ENCODE assay signal across 22 mouse cellular contexts in the genomic region with DNA sequence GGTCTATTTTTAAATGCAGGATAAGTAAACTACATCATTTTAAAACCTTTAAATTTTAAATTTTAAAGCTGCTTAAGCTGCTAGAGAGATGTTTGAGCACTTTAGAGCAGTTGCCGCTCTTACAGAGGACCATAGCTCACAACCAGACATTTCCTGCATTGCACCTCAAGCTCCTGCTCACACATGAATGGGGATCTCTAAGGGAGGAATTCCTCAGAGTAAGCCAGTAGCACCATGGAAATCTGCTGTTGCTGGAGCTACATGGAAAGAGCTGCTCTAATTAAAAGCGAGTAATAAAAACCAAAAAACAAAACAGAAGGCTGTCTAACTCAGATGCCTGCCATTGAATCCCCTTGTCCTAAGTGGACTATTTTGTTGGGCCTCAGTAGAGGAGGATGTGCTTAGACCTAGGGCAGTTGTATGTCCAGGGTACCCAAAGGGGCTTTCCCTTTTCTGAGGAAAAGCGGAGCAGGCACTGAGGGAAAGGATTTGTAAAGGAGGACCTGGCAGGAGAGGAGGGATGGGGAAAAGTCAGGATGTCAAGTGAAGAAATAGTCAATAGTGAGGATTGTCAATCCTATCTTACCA. TPM values are rescaled to one million over a fixed set of nuclear protein-coding genes. Genes with fewer than 3 reads are reported as not detected.
DNase-seq lines count a peak whose midpoint lies in the region; ATAC-seq lines count a peak whose summit lies in the region.
"Had no signal": no experiment of that assay in that cellular context is flagged by ENCODE, and none has a peak within 500 bp of the region (broad histone marks: within the 10 kb centered on the region; RNA-seq: fewer than 3 reads in every experiment).

No protein-coding gene starts in this region.

- no peak overlapping the region for H3K4me3 ChIP-seq in forebrain, embryonic 15.5 days
- H3K4me3 ChIP-seq in forebrain, embryonic 16.5 days (replicated peaks; ENCODE audit: low read length), result no peak overlapping the region
- H3K4me3 ChIP-seq in hindbrain, embryonic 15.5 days, result no peak overlapping the region
- H3K4me3 ChIP-seq in hindbrain, embryonic 12.5 days, result no peak overlapping the region
- H3K4me3 ChIP-seq in neural tube, embryonic 13.5 days, result no peak overlapping the region
- H3K4me3 ChIP-seq in neural tube, embryonic 15.5 days (replicated peaks), result no peak overlapping the region
- H3K4me3 ChIP-seq: embryonic facial prominence, embryonic 13.5 days; heart, embryonic 10.5 days; heart, embryonic 15.5 days; intestine, embryonic 15.5 days had no signal

- H3K27ac ChIP-seq in forebrain, embryonic 15.5 days (replicated peaks), result no peak overlapping the region
- no peak overlapping the region for H3K27ac ChIP-seq in forebrain, embryonic 16.5 days (ENCODE audit: low read length)
- H3K27ac ChIP-seq in hindbrain, embryonic 15.5 days (replicated peaks), result 0 out of 2 replicates have a peak overlapping the region, but pooled peaks have one; percentile 18
- no peak overlapping the region for H3K27ac ChIP-seq in hindbrain, embryonic 12.5 days
- H3K27ac ChIP-seq in neural tube, embryonic 13.5 days (replicated peaks), result peak overlapping the region; percentile 33; the same call in 1 of the 2 replicates
- H3K27ac ChIP-seq in neural tube, embryonic 15.5 days (replicated peaks), result peak overlapping the region; percentile 48; the same call in 1 of the 2 replicates
- H3K27ac ChIP-seq: embryonic facial prominence, embryonic 13.5 days; heart, embryonic 10.5 days; heart, embryonic 15.5 days; intestine, embryonic 15.5 days had no signal

- no peaks in the 10 kb centered on the region for H3K27me3 ChIP-seq in forebrain, embryonic 15.5 days
- H3K27me3 ChIP-seq in forebrain, embryonic 16.5 days (replicated peaks; ENCODE audit: control insufficient read depth, insufficient read depth, low read length), result no peaks in the 10 kb centered on the region
- H3K27me3 ChIP-seq in hindbrain, embryonic 15.5 days, result no peaks in the 10 kb centered on the region
- no peaks in the 10 kb centered on the region for H3K27me3 ChIP-seq in hindbrain, embryonic 12.5 days
- H3K27me3 ChIP-seq in neural tube, embryonic 13.5 days, result no peaks in the 10 kb centered on the region
- no peaks in the 10 kb centered on the region for H3K27me3 ChIP-seq in neural tube, embryonic 15.5 days (replicated peaks)
- H3K27me3 ChIP-seq: CH12.LX; embryonic facial prominence, embryonic 13.5 days; heart, embryonic 15.5 days; intestine, embryonic 15.5 days; Patski had no signal

- H3K4me1 ChIP-seq in forebrain, embryonic 15.5 days, result no peaks in the 10 kb centered on the region
- H3K4me1 ChIP-seq in forebrain, embryonic 16.5 days (replicated peaks; ENCODE audit: control insufficient read depth, insufficient read depth, low read length), result no peaks in the 10 kb centered on the region
- no peaks in the 10 kb centered on the region for H3K4me1 ChIP-seq in hindbrain, embryonic 15.5 days (replicated peaks)
- H3K4me1 ChIP-seq in hindbrain, embryonic 12.5 days, result no peaks in the 10 kb centered on the region
- H3K4me1 ChIP-seq in neural tube, embryonic 13.5 days (replicated peaks), result no peaks in the 10 kb centered on the region; the same call in 1 of the 2 replicates
- H3K4me1 ChIP-seq in neural tube, embryonic 15.5 days, result no peaks in the 10 kb centered on the region
- H3K4me1 ChIP-seq: embryonic facial prominence, embryonic 13.5 days; heart, embryonic 10.5 days; heart, embryonic 15.5 days; intestine, embryonic 15.5 days had no signal

- DNase-seq in neural tube, embryonic 10.5 days (ENCODE audit: extremely low spot score, low spot score), result no peak
- no peak for DNase-seq in kidney, postnatal 36 days
- DNase-seq: adrenal gland, postnatal 14 days; cerebellum, adult 18-20 months; cerebellum, adult 9-11 months; cerebellum, postnatal 36 days; gastrocnemius, postnatal 10 days; heart, adult 18-20 months; kidney, adult 18-20 months had no signal

- H3K9me3 ChIP-seq in forebrain, embryonic 15.5 days, result no peaks in the 10 kb centered on the region
- no peaks in the 10 kb centered on the region for H3K9me3 ChIP-seq in forebrain, embryonic 16.5 days (ENCODE audit: control insufficient read depth, low read length)
- no peaks in the 10 kb centered on the region for H3K9me3 ChIP-seq in hindbrain, embryonic 15.5 days
- H3K9me3 ChIP-seq in hindbrain, embryonic 12.5 days (replicated peaks), result no peaks in the 10 kb centered on the region
- H3K9me3 ChIP-seq in neural tube, embryonic 13.5 days, result no peaks in the 10 kb centered on the region
- no peaks in the 10 kb centered on the region for H3K9me3 ChIP-seq in neural tube, embryonic 15.5 days (replicated peaks)
- H3K9me3 ChIP-seq: embryonic facial prominence, embryonic 13.5 days; heart, embryonic 10.5 days; heart, embryonic 15.5 days; intestine, embryonic 15.5 days had no signal

- H3K4me2 ChIP-seq in forebrain, embryonic 15.5 days (replicated peaks), result no peak overlapping the region
- no peak overlapping the region for H3K4me2 ChIP-seq in forebrain, embryonic 16.5 days (ENCODE audit: low read length)
- no peak overlapping the region for H3K4me2 ChIP-seq in hindbrain, embryonic 15.5 days
- no peak overlapping the region for H3K4me2 ChIP-seq in hindbrain, embryonic 12.5 days (replicated peaks)
- H3K4me2 ChIP-seq in neural tube, embryonic 13.5 days, result no peak overlapping the region
- H3K4me2 ChIP-seq in neural tube, embryonic 15.5 days, result no peak overlapping the region
- H3K4me2 ChIP-seq: embryonic facial prominence, embryonic 13.5 days; heart, embryonic 15.5 days; intestine, embryonic 15.5 days had no signal

- ATAC-seq in forebrain, embryonic 15.5 days (replicated peaks), result 0 out of 2 replicates have a peak, but pooled peaks have one; percentile 48
- ATAC-seq in forebrain, embryonic 16.5 days, result no peak
- peak; percentile 59; the same call in 1 of the 2 replicates for ATAC-seq in hindbrain, embryonic 15.5 days (ENCODE audit: low FRiP score, low read depth)
- ATAC-seq in hindbrain, embryonic 12.5 days (ENCODE audit: low FRiP score), result no peak
- ATAC-seq in neural tube, embryonic 13.5 days (ENCODE audit: low read depth), result peak; percentile 82
- ATAC-seq in neural tube, embryonic 15.5 days (ENCODE audit: low FRiP score), result peak; percentile 63; the same call in 1 of the 2 replicates
- ATAC-seq: activated CD4-positive, CD25-positive, alpha-beta regulatory T cell, adult 4 months; intestine, embryonic 15.5 days; Patski had no signal

- 77% methylated on average over 3 of the region's 3 CpGs for WGBS in forebrain, embryonic 15.5 days
- 65% methylated on average over 3 of the region's 3 CpGs for WGBS in forebrain, embryonic 16.5 days
- WGBS in hindbrain, embryonic 15.5 days, result 74% methylated on average over 3 of the region's 3 CpGs
- WGBS in hindbrain, embryonic 12.5 days, result 87% methylated on average over 3 of the region's 3 CpGs
- 67% methylated on average over 3 of the region's 3 CpGs for WGBS in neural tube, embryonic 13.5 days
- 62% methylated on average over 3 of the region's 3 CpGs for WGBS in neural tube, embryonic 15.5 days

- no peak overlapping the region for H3K9ac ChIP-seq in forebrain, embryonic 15.5 days (replicated peaks)
- no peak overlapping the region for H3K9ac ChIP-seq in forebrain, embryonic 16.5 days (replicated peaks; ENCODE audit: low read depth, low read length)
- H3K9ac ChIP-seq in hindbrain, embryonic 15.5 days, result no peak overlapping the region
- H3K9ac ChIP-seq in hindbrain, embryonic 12.5 days, result no peak overlapping the region
- H3K9ac ChIP-seq in neural tube, embryonic 13.5 days, result no peak overlapping the region
- no peak overlapping the region for H3K9ac ChIP-seq in neural tube, embryonic 15.5 days (replicated peaks)
- H3K9ac ChIP-seq: embryonic facial prominence, embryonic 13.5 days; heart, embryonic 15.5 days; intestine, embryonic 15.5 days had no signal

- H3K36me3 ChIP-seq in forebrain, embryonic 15.5 days, result peaks cover 67% of the 10 kb centered on the region
- H3K36me3 ChIP-seq in forebrain, embryonic 16.5 days (ENCODE audit: control insufficient read depth, insufficient read depth), result peaks cover 27% of the 10 kb centered on the region
- H3K36me3 ChIP-seq in hindbrain, embryonic 15.5 days, result peaks cover 69% of the 10 kb centered on the region
- peaks cover 63% of the 10 kb centered on the region for H3K36me3 ChIP-seq in hindbrain, embryonic 12.5 days
- H3K36me3 ChIP-seq in neural tube, embryonic 13.5 days, result peaks cover 74% of the 10 kb centered on the region
- H3K36me3 ChIP-seq in neural tube, embryonic 15.5 days, result peaks cover 70% of the 10 kb centered on the region

RNA-seq across cellular contexts. Expression of a gene that starts 49.1 kb away (rescaled TPM):
- polyA plus RNA-seq in forebrain, embryonic 15.5 days (2015; fragmentation: Nextera tagmentation; extraction: Ambion mirVana), result 126 and 127 TPM in 2 replicates
- 127 and 136 TPM in 2 replicates for polyA plus RNA-seq in forebrain, embryonic 16.5 days (2015; fragmentation: Nextera tagmentation; extraction: Ambion mirVana)
- 103 and 109 TPM in 2 replicates for polyA plus RNA-seq in hindbrain, embryonic 15.5 days (2015; fragmentation: Nextera tagmentation; extraction: Ambion mirVana)
- 151 and 159 TPM in 2 replicates for polyA plus RNA-seq in hindbrain, embryonic 12.5 days (2016; fragmentation: Nextera tagmentation; extraction: Ambion mirVana)
- 117 and 130 TPM in 2 replicates for polyA plus RNA-seq in neural tube, embryonic 13.5 days (2015; fragmentation: Nextera tagmentation; extraction: Ambion mirVana)
- polyA plus RNA-seq in neural tube, embryonic 15.5 days (2015; fragmentation: Nextera tagmentation; extraction: Ambion mirVana), result 96.3 and 105 TPM in 2 replicates

RNA-seq across cellular contexts. Expression of a gene that starts 58.6 kb away (rescaled TPM):
- polyA plus RNA-seq in forebrain, embryonic 15.5 days (2015; fragmentation: Nextera tagmentation; extraction: Ambion mirVana), result 5.0 and 6.7 TPM in 2 replicates
- 5.4 and 5.5 TPM in 2 replicates for polyA plus RNA-seq in forebrain, embryonic 16.5 days (2015; fragmentation: Nextera tagmentation; extraction: Ambion mirVana)
- polyA plus RNA-seq in hindbrain, embryonic 15.5 days (2015; fragmentation: Nextera tagmentation; extraction: Ambion mirVana), result 4.1 and 5.9 TPM in 2 replicates
- polyA plus RNA-seq in hindbrain, embryonic 12.5 days (2016; fragmentation: Nextera tagmentation; extraction: Ambion mirVana), result 7.2 and 7.4 TPM in 2 replicates
- 4.5 and 5.3 TPM in 2 replicates for polyA plus RNA-seq in neural tube, embryonic 13.5 days (2015; fragmentation: Nextera tagmentation; extraction: Ambion mirVana)
- polyA plus RNA-seq in neural tube, embryonic 15.5 days (2015; fragmentation: Nextera tagmentation; extraction: Ambion mirVana), result 3.4 and 4.6 TPM in 2 replicates

Comparison
In these comparisons a context has a peak if more than half of its experiments do, and no peak if none do; other contexts are left out.
1. ATAC-seq: peak in forebrain, embryonic 15.5 days (single experiment), hindbrain, embryonic 15.5 days (single experiment), neural tube, embryonic 13.5 days (single experiment) and neural tube, embryonic 15.5 days (single experiment); none in forebrain, embryonic 16.5 days (single experiment) and hindbrain, embryonic 12.5 days (single experiment).
2. H3K27ac ChIP-seq: peak in hindbrain, embryonic 15.5 days (single experiment), neural tube, embryonic 13.5 days (single experiment) and neural tube, embryonic 15.5 days (single experiment); none in forebrain, embryonic 15.5 days (single experiment), forebrain, embryonic 16.5 days (single experiment) and hindbrain, embryonic 12.5 days (single experiment).